Mouse (Mus musculus) CH12F3 (cell line): ENCODE data around the gene 3110009E18Rik.

Experiments used
- in situ Hi-C: fragments of 300-500 bp; cut with MboI; formaldehyde crosslinking; loops from 2 replicates; pipeline ENCODE4 v1.14.3; 2020; ENCODE audit warnings: low sequenced_read_pairs

The 3110009E18Rik gene

DNA sequence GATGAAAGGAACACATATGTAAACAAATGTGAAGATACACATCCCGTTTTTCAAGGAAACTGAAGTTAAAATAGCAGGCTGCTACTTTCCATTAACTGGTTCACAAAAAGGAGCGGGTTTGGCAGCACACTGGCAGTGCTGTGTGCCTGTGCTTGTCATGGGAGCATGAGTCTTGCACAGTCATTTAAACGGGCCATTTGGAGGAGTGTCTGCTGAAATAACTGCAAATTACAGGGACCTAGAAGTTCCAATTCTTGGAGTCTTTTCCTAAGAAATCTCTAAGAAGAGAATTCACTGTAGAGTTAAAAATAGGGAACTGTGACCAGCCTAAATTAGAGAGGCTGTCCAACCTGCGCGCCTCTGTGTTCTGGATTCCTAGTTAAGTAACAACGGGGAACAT is 70.0 kb downstream of the 3110009E18Rik start:
- in situ Hi-C loops: no loop called here

DNA sequence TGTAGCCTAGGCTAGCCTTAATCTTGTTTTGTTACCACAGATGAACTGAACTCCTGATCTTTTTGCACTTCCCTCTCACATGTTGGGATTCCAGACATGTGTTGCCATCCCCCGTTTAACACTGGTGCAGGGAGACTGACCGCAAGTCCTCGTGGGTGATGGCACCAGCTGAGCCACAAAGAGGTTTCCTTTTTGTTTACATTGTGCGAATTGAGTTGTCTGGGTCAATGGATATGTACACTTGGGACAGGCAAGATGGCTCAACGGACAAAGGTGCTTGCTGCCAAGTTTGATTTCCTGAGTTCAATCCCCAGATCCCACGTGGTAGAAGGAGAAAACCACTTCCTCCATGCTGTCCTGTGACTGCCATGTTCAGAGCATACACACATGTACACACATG is 71.3 kb downstream of the 3110009E18Rik start:
- in situ Hi-C loops: no loop called here

DNA sequence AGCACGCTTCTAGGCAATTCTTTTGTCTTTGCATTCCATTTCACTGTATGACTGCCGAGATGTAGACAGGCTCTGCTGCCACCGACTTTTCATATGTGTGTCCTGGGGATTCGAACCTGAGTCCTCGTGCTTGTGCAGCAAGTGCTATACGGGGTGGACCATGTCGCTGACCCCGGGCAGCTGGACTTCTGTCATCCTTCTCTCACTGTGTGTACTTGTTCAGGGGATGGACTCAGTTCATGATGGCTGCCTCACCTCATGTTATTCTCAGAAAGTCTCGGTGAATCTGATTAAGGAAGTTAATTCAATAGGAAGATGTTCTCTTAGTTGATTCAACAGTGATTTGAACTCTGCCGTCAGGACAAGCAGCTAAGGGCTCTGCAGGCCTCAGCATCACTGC is 72.6 kb downstream of the 3110009E18Rik start:
- in situ Hi-C loops: no loop called here

DNA sequence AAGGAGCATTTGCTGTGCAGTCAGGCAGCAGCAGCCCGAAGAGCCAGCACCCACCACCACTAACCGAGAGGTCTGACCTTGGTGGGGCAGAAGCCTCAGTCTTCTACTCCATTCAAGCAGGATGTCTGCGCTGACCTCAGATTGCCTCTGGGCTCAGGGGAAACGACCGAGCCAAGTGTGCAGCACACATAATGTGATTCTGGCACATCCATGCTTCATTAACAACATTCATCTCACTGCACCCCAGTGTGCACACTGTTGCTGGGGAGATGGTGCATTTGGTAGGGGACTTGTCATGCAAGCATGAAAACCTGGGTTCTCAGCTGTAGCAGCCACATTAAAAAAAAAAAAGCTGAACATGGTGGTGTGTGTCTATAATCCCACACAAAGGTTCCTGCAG is 75.0 kb downstream of the 3110009E18Rik start:
- in situ Hi-C loops: no loop called here

DNA sequence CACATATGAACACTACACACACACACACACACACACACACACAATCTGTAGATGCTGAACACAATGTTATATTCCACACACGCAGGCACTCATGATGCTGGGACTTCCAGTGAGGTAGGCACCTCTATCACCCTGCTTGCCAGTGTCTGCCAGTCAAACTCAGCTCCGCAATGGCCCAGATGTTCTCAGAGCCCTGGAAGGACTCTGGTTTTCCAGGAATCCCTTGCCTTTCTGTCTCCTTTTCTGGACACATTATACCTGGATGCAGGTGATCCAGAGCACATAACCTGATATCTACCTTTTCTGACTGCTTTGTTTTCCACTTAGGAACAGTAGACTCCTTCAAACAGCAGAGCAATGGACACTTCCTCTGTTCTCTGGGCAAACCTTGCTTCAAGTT is 75.7 kb downstream of the 3110009E18Rik start:
- in situ Hi-C loops: no loop called here

DNA sequence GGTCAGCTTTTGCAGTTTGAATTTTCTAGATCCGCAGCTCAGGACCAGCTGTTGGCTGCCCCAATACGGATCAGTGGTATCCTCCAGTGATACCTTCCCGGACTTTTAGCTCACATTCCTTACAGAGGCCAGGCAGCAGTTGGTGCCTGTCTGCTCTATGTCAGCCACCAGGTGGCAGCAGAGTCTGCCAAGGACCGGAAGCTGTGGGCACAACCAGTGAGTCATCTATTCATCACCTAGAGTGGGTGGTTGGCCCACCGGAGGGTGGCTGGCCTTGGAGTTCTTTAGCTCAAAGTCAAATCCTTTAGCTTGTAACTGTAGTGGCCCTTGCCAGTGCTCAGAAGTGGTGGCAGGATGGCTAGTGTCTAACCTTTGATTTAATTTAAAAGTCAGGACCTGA is 76.2 kb downstream of the 3110009E18Rik start:
- in situ Hi-C loops: no loop called here

DNA sequence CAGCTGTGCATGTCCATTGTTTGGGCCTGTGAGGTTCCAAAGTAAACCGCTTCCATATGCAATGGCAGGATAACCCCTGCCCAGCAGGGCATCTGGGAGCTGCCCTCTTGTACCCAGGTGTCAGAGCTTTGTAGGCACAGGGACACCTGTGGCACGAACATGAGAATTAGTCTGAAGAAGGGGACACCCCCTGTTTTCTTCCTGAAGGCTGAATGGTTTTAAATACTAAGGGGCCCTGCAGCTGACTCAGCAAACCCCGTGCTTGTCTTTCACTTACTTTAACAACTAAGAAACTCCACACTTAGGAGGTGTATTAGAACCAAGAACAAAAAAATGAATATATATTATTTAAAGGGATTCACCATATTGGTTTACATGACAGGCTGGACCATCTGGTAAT is 77.2 kb downstream of the 3110009E18Rik start:
- in situ Hi-C loops: no loop called here

DNA sequence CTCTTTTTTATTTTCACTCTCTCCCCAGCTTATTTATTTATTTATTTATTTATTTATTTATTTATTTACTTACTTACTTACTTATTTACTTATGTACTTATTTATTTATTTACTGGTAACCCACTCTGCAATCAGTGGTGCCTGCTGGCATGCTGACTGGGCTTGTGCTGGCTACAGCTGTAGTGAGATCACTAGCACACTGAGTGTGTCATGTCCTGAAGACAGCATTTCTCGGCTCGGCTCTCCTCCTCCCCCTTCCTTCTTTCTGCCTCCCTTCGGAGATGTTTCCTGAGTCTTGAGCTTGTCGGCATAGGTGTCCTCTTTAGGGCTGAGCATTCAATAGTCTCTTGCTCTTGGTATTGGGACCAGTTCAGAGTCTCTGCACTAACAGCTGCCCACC is 78.0 kb downstream of the 3110009E18Rik start:
- in situ Hi-C loops: no loop called here

DNA sequence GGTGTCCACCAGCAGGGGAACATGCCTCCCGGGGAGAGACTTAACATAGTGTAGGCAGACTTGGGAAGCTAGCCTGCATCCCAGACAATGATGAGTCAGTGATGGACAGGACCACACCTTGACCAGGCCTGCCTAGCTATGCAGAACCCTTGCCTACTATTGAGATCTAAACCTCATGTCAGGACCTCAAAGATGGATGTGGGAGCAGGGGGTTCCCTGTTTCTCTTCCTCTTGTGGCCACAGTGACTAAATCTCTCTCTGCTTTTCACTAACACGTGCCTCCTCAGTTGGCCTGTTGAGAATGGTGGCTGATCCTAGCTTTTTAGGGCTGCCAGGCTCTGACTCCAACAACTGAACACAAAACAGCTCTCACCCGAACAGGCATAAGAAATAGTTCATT is 81.6 kb downstream of the 3110009E18Rik start:
- in situ Hi-C loops: no loop called here

DNA sequence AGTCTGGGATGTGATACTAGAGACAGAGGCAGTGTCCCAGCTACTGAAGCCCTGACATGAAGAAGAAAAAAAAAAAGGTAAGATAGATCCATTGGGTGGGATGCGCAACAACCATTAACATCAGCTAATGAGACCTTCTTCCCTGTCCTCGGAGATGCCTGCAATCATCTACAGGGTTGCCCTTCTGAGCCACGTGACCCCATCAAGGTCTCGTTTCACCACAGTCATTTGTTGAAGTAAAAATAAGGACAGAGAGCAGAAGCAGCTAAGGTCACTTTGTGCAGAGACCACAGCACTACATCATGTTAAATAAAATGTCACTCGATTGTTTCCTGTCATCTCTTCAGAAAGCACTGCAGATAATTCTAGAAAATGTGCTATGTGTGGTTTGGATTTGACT is 82.8 kb downstream of the 3110009E18Rik start:
- in situ Hi-C loops: no loop called here

DNA sequence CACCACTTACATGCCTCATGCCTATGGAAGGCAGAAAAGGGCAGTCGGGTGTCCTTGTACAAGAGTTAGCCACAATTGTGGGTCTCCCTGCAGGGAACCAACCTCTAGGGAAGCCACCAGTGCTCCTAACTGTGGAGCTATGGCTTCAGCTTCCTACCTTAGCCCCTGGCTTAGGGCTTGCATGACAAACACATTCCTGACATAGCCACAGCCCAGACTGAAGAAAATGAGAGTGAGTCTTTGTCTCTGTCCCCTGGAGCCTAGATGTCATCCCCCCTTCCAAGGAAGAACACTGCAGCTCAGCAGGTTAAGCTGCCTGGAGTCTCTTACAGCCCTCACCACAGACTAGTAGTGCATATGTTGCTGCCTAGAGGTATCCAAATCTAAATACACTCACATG is 83.8 kb downstream of the 3110009E18Rik start:
- in situ Hi-C loops: no loop called here

DNA sequence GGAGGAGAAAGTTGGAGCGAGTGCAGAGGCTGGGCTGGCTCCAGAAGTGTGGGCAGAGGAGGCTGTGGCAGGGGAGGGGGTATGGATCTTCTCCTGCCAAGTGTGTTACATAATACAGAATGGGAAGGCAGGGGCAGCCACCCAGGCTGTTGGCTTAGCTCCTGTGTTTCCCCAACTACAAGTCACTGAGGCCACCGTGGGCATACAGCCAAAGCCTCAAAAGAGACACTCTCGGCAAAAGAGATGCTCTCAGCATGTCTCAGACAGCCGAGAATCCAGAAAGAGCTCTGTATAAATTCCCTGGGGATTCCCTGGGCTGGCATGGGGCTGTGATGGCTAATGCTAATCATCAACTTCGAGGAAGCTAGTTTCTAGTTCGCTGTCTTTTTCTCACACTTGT is 86.6 kb downstream of the 3110009E18Rik start:
- in situ Hi-C loops: no loop called here

DNA sequence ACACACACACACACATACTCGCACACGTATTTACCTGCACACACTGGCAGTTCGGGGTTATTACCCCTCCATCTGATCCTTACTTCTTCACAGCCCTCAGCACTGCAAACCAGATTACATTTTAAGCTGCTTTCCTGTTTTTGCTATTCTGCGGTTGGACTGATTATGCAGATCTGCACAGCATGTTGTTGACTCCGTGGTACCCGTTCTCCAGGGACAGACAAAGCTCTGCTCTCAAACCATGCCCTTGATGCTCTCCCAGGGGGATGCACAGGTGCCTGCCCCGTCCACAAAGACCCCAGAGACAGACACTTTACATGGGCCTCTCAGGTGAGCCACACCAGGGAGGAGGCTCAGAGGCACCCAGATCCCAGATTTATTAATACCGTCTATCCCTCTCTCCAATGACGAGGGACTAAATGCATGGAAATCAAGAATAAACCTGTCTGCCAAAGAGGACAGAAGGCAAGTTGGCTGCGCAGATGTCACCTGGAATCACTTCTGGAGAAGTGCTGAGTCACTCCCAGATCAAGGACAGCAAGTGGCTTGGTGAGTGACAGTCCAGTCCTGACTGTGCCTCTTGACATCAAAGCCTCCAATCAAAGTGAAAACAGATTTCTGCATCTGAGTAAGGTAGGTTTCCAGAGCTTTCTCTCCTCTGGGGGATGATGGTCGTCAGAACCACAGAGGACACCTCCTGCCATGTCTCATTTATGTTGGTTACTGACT is 87.7 kb downstream of the 3110009E18Rik start:
- in situ Hi-C loops: no loop called here

DNA sequence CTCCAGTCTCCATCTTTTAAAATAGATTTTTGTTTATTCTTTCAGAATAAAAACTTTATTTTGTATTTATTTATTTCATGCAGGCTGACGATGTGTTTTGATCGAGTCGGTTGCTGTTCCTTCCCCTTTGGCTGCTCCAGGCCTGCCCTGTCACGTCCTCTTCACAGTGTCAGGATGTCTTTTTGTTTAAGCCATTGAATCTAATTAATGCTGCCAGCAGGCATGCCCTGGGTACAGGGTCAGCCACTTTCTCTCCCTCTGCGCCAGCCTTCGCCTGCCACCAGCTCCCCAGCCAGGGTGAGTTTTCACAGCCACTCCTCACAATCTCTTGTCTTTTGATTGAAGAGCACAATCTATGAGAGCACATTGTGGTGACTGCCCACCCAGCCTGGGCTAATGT is 99.9 kb downstream of the 3110009E18Rik start:
- in situ Hi-C loops: no loop called here

DNA sequence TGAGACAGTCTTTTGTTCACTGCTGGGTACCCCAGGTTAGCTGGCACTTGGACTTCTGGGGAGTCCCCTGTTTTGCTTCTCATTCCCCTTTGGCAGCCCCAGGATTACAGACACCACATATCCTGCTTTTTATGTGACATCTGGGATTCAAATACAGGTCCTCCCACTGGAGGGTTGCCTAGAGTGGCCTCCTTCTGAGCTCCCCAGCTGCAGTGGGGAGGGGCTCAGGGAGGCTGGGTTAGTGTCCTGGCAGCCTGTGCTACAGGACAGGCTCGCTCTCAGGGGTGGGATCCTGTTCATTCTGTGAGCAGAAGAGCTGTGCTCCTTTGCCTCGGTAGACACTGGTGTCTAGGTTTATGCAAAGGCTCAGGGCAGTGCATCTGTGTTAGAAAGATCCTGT is 100.3 kb downstream of the 3110009E18Rik start:
- in situ Hi-C loops: no loop called here

DNA sequence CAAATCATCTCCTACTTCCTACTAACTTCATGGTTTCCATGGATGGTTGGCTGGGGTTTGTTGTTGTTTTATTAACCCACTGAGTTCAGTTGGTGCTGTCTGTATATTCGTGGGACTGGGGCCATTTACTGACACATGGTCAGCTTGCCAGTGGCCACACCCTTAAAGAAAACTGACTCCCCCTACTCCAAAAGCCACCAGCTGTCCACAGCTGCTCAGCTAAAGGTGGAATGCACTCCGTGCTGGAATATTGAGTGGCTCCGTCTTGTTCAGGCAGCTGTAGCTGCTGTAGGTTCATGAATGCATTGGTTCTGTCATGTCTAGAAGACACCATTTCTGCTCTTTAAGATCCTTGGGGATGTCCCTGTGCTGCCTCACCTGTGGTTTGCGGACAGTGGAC is 102.6 kb downstream of the 3110009E18Rik start:
- in situ Hi-C loops: no loop called here

DNA sequence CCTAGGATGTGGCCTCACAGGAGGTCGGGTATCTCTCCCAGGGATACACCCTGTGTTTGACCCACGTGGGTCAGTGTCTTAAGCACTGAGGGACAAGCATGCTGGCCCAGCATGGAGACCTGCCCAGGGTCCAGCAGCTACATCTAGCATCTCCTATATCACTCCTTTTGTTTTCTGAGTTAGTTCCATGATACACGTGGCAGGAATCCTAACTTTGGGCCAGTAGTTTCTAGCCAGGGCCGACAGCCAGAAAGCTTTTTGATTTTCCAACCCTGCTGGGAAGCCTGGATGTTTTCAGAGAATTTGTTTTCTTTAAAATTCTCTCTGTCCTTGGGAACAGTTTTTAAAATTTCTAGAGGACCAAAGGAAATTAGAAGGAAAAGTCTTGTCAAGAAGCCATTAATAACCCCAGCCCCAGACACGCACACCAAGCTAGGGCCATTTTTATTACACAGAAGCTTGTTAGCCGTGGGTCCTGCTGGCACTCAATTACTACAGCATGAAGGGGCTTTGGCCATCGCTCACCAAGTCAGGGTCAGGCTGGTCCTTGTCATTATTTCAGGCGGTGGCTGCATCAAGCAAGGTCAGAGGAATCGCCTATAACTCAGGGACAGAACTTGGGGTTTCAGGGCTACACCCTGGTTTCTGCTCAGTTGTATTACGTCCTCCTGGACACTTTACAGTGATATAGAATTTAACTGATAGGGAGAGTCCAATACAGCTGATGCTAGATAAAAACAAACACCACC is 108.9 kb downstream of the 3110009E18Rik start:
- in situ Hi-C loops: no loop called here

DNA sequence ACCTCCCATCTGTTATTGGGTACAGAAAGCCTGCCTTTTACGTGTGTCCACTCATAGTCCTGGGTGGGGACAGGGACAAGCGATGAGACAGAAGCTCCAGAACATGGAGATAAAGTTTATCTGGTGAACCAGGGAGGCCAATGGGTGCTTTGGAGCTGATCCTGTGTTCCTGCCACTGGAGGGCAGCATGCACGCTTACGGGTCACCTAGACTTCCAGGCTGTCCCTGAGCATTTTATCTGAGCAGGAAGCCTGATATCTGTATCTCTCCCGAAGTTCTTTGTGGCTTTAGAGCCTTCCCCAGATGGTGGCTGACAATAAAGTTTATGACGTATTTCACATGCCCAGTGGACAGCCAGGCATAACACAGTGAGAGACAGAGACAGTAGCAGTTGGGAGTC is 110.3 kb downstream of the 3110009E18Rik start:
- in situ Hi-C loops: no loop called here

DNA sequence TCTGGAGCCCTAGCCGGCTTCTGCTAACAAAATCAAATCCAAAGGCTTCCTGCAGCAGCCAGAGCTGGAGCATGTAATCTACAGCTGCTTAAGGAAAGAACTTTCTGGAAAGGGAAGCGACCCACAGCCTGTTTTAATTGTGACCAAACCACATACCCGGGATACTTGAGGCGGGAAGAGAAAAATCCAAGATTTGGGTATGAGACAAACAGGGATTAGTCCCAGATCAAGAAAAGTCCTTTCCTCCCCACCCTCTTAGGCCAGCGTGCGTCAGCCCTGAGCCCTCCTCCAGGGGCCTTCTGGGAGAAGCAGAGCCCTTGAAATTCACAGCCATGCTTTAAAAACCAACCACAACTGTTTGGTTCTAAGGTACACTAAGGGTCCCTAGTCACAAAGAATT is 111.2 kb downstream of the 3110009E18Rik start:
- in situ Hi-C loops: no loop called here

DNA sequence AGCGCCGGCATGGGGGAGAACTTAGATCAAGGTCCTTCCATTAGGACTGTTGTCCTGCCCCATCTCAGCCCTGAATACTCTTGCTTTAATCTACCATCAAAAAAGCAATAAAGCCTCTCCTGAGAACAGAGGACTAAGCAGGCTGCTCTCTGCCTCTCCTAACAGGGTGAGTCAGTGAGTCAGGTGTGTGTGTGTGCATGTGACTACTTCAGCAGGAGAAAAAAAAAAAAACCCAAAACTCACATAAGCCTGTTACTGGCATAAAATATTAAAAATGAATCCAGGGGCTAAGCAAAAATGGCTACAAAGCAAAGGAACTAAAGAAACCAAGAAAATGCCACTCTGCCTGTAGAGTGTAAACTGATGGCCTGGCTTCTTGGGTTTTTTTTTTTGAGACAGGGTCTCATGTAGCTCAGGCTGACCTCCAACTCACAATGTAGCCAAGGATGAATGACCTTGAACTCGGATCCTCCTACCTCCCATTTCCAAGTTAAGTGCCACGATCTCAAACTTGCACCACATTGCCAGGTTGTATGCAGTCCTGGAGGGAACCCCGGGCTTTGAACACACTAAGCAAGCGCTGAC is 114.7 kb downstream of the 3110009E18Rik start:
- in situ Hi-C loops: no loop called here

DNA sequence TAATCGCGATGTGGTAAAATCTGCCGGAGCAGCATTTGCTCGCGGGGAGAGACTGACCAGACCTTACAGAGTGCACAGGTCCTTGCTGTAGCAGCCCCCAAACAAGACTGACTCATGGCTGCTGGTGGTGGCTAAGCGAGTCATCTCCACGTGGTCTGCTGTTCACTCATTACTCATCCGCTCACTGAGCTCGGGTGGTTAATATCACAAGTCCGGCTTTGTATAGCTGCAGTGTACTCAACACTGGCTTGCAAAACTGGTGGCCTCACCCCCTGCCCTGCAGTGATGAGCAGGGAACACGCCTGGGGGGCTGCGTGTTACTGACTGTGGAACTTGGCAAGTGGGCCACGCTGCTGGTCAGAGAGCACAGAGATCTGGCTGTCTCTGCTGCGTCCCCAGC is 115.4 kb downstream of the 3110009E18Rik start:
- in situ Hi-C loops: no loop called here

DNA sequence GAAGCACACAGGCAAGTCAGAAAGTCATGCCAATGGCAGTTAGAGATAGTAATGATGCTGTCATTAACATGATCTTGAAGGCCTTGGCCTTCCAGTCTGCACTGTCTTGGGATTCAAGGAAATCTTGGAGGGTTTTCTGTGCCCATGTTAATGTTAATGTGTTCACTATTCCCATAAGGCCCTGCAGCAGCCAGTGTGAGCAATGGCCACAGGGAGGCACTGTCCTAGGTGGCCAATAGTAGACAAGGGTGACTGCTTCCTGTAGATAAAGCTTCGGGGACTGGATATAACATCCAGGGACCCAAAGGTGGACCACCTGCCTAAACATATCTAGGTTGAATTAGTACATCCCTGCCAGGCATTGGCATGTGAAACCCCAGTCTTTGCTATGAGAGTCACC is 116.1 kb downstream of the 3110009E18Rik start:
- in situ Hi-C loops: no loop called here
